Mouse (Mus musculus) midbrain, embryonic 11.5 days (tissue): ENCODE data around the gene Gtf2i. TPM values are rescaled to one million over a fixed set of nuclear protein-coding genes. Genes with fewer than 3 reads are reported as not detected.

Source experiments
- ATAC-seq: fragments of 200-750 bp; cut with Nextera tagmentation; 2 replicates; pipeline ENCODE4 v1.8.0; 2017; ENCODE audit warnings: moderate TSS enrichment, moderate library complexity; ENCODE audit not compliant: low FRiP score
- DNase-seq: peaks from one replicate; pipeline ENCODE4 v3.0.0; 2015; ENCODE audit warnings: low spot score; ENCODE audit errors: missing footprints
- H3K27ac ChIP-seq: fragments of 300-500 bp; sonication (generic); 2 replicates; pipeline ENCODE4 v1.5.1; 2014; ENCODE audit warnings: low read depth, low read length
- H3K27me3 ChIP-seq: fragments of 300-500 bp; sonication (generic); 2 replicates; pipeline ENCODE4 v1.6.1; 2014; ENCODE audit warnings: mild to moderate bottlenecking, low read length, moderate library complexity, mixed read lengths; ENCODE audit not compliant: control insufficient read depth, insufficient read depth
- H3K36me3 ChIP-seq: fragments of 300-500 bp; sonication (generic); 2 replicates; pipeline ENCODE4 v1.6.1; 2014; ENCODE audit warnings: mild to moderate bottlenecking, low read length, moderate library complexity, mixed read lengths; ENCODE audit not compliant: control insufficient read depth, insufficient read depth
- H3K4me1 ChIP-seq: fragments of 300-500 bp; sonication (generic); 2 replicates; pipeline ENCODE4 v1.6.1; 2014; ENCODE audit warnings: low read length; ENCODE audit not compliant: control insufficient read depth, insufficient read depth
- H3K4me2 ChIP-seq: fragments of 300-500 bp; sonication (generic); 2 replicates; pipeline ENCODE4 v1.6.1; 2014; ENCODE audit warnings: mild to moderate bottlenecking, moderate library complexity
- H3K4me3 ChIP-seq: fragments of 300-500 bp; sonication (generic); 2 replicates; pipeline ENCODE4 v1.5.1; 2014; ENCODE audit warnings: low read depth, low read length
- H3K9ac ChIP-seq: fragments of 300-500 bp; sonication (generic); 2 replicates; pipeline ENCODE4 v1.6.1; 2014; ENCODE audit warnings: low read length
- H3K9me3 ChIP-seq: fragments of 300-500 bp; sonication (generic); 2 replicates; pipeline ENCODE4 v1.6.1; 2016; ENCODE audit warnings: low read length; ENCODE audit not compliant: control insufficient read depth
- WGBS: fragments of 180-500 bp; shearing (Covaris S2); extraction: QIAGEN DNeasy Blood & Tissue Kit; methylation state at CpG from one replicate; pipeline ENCODE4 v1.1.7; 2014; 5-methylcytosine and 5-hydroxymethylcytosine counted together
- polyA plus RNA-seq: library from polyadenylated mRNA; unstranded; fragments of >200 nt; fragmentation: Nextera tagmentation; extraction: Ambion mirVana; gene quantifications from 2 replicates; pipeline ENCODE4 v1.2.1, GENCODE M21; 2014

The Gtf2i gene
- polyA plus RNA-seq, 1 experiment from 2014 or later, result 190 TPM

- H3K36me3 ChIP-seq, result peaks cover 5% of the 10 kb centered on the region
- DNase-seq, result peak; percentile 96
- ATAC-seq, result peak; percentile 54
Measured at GRCm38 (mm10) chr5:134314068-134314674, 389 bp downstream of the Gtf2i start.

DNA sequence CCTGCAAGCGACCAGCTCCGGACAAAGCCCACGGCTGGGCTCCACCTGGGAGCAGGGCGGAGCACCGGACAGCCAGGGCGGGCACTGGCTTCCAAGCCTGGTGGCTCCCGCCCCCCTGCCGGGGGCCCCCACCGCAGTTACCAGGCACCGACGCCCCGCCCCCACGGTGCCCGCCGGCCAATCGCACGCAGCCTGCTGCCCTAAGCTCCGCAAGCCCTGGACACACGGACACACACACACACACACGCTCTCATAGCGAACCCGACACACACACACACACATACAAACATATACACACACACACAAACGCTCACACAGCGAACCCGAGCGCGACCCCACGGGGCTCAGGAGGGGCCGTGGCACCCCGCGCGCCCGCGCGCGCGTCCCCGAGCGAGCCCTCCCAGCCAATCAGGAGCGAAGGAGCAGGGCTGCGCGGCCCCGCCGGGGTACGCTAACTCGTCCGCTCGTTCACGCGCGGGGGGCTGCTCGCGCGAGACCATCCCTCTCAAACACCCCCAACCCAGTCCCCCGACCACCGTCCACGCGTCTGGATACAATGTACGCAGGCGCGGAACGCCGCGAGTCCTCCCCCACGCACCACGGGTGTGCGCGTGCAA is 1.0 kb downstream of the Gtf2i start:
- H3K9me3 ChIP-seq, result no peaks in the 10 kb centered on the region
- peak overlapping the region; percentile 99 for H3K27ac ChIP-seq
- no peaks in the 10 kb centered on the region for H3K27me3 ChIP-seq
- H3K36me3 ChIP-seq, result peaks cover 8% of the 10 kb centered on the region
- peak; percentile 100 for DNase-seq
- peak overlapping the region; percentile 74 for H3K4me2 ChIP-seq
- peak overlapping the region; percentile 90 for H3K4me3 ChIP-seq
- H3K4me1 ChIP-seq, result peaks cover 22% of the 10 kb centered on the region
- peak; percentile 81 for ATAC-seq
- 0% methylated on average over 68 of the region's 68 CpGs for WGBS
- peak overlapping the region; percentile 100 for H3K9ac ChIP-seq

More at GRCm38 (mm10) chr5:134314068-134314674, 389 bp downstream of the Gtf2i start:
- peaks cover 22% of the 10 kb centered on the region for H3K4me1 ChIP-seq
- H3K4me2 ChIP-seq, result peak overlapping the region; percentile 74
- peak overlapping the region; percentile 90 for H3K4me3 ChIP-seq
- H3K27ac ChIP-seq, result peak overlapping the region; percentile 99
- peak overlapping the region; percentile 100 for H3K9ac ChIP-seq
- WGBS, result 0% methylated on average over 56 of the region's 64 CpGs
- no peaks in the 10 kb centered on the region for H3K27me3 ChIP-seq
- no peaks in the 10 kb centered on the region for H3K9me3 ChIP-seq

GRCm38 (mm10) chr5:134312691-134313450 is 1.7 kb downstream of the Gtf2i start:
- no peak for ATAC-seq
- Histone ChIP-seq H3K4me3 (peak overlapping the region; percentile 90), H3K9ac (peak overlapping the region; percentile 100), H3K4me1 (peaks cover 22% of the 10 kb centered on the region), H3K27ac (peak overlapping the region; percentile 99), H3K36me3 (peaks cover 8% of the 10 kb centered on the region), H3K9me3 (no peaks in the 10 kb centered on the region), H3K27me3 (no peaks in the 10 kb centered on the region), H3K4me2 (peak overlapping the region; percentile 74)
- WGBS, result 4% methylated on average over 19 of the region's 19 CpGs
- peak; percentile 94 for DNase-seq

- Histone ChIP-seq H3K4me2 (peak overlapping the region; percentile 74), H3K4me1 (peaks cover 22% of the 10 kb centered on the region), H3K27me3 (no peaks in the 10 kb centered on the region), H3K4me3 (peak overlapping the region; percentile 90), H3K9me3 (no peaks in the 10 kb centered on the region), H3K36me3 (peaks cover 8% of the 10 kb centered on the region), H3K9ac (peak overlapping the region; percentile 100; the same call in 1 of the 2 replicates), H3K27ac (peak overlapping the region; percentile 99; the same call in 1 of the 2 replicates)
- DNase-seq (peak; percentile 89), ATAC-seq (no peak)
- 86% methylated on average over 6 of the region's 6 CpGs for WGBS
Measured at GRCm38 (mm10) chr5:134311894-134312411, 2.6 kb downstream of the Gtf2i start.

GRCm38 (mm10) chr5:134310201-134310600 is 4.4 kb downstream of the Gtf2i start:
- Histone ChIP-seq H3K4me3 (no peak overlapping the region), H3K36me3 (peaks cover 10% of the 10 kb centered on the region), H3K4me2 (no peak overlapping the region), H3K27ac (no peak overlapping the region), H3K27me3 (no peaks in the 10 kb centered on the region), H3K4me1 (peaks cover 9% of the 10 kb centered on the region), H3K9ac (no peak overlapping the region), H3K9me3 (no peaks in the 10 kb centered on the region)
- 95% methylated on average over 9 of the region's 9 CpGs for WGBS
- DNase-seq, result no peak
- no peak for ATAC-seq

- Histone ChIP-seq H3K36me3 (peaks cover 11% of the 10 kb centered on the region), H3K9ac (no peak overlapping the region)
Measured at GRCm38 (mm10) chr5:134309345-134309744, 5.2 kb downstream of the Gtf2i start.

DNA sequence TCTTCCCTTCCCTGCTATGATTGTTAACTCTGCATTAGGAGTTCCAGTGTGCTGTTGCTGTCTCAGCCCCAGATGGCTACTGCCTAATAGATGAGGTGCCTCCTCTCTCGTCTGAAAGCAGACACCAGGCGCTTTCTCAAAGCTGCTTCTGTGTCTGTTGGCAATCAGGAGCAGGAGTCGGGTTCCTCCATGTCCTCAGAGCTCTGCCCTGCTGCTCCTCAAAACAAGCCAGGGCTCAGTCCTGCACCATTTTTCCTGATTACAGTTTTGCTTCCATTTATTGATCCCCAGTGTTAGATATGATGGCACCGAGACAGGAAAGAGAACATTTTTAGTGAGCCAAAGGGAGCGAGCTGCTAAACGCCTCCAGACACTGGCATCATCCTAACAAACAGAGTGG is 9.9 kb downstream of the Gtf2i start:
- Histone ChIP-seq H3K27ac (no peak overlapping the region), H3K27me3 (no peaks in the 10 kb centered on the region), H3K4me2 (no peak overlapping the region), H3K4me3 (no peak overlapping the region), H3K4me1 (no peaks in the 10 kb centered on the region), H3K9me3 (peaks cover 3% of the 10 kb centered on the region; the same call in 1 of the 2 replicates), H3K9ac (no peak overlapping the region), H3K36me3 (peaks cover 30% of the 10 kb centered on the region)
- no peak for DNase-seq
- no peak for ATAC-seq
- WGBS, result 92% methylated on average over 6 of the region's 6 CpGs

More at GRCm38 (mm10) chr5:134309345-134309744, 5.2 kb downstream of the Gtf2i start:
- Histone ChIP-seq H3K27ac (no peak overlapping the region), H3K4me2 (no peak overlapping the region), H3K27me3 (no peaks in the 10 kb centered on the region), H3K4me1 (peaks cover 9% of the 10 kb centered on the region), H3K9me3 (no peaks in the 10 kb centered on the region), H3K4me3 (no peak overlapping the region)
- 100% methylated on average over 1 of the region's 1 CpGs for WGBS
- DNase-seq (no peak), ATAC-seq (no peak)

GRCm38 (mm10) chr5:134295277-134296050 is 19.1 kb downstream of the Gtf2i start:
- H3K27me3 ChIP-seq, result no peaks in the 10 kb centered on the region
- H3K27ac ChIP-seq, result no peak overlapping the region
- no peak for DNase-seq
- no peaks in the 10 kb centered on the region for H3K4me1 ChIP-seq
- H3K4me3 ChIP-seq, result no peak overlapping the region
- no peak for ATAC-seq
- whole genome bisulfite sequencing, result 94% methylated on average over 16 of the region's 16 CpGs
- H3K36me3 ChIP-seq, result peaks cover 20% of the 10 kb centered on the region
- H3K4me2 ChIP-seq, result no peak overlapping the region
- H3K9me3 ChIP-seq, result no peaks in the 10 kb centered on the region
- H3K9ac ChIP-seq, result no peak overlapping the region
